15 mouse cellular contexts compared by ENCODE assay signal in the genomic region with DNA sequence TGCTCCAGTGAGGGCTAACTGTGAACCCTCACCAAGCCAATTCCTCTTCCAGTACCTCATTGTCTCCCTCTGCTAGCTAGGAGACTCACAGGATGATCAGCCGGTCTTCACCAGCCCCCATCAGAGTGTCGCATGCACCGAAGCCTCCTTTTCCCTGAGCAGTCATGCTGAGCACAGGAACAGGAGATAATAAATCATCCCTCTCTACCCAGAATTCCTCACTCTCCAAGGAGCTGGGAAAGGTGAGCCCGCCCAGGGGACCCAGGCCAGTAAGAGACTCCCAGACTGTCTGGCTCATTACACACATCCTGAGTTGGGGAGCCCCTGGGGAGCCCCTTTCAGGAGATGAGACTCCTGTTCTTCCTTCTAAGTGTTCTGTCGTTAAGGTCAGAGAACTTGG.
DNase-seq lines count a peak whose midpoint lies in the region; ATAC-seq and TF ChIP-seq lines count a peak whose summit lies in the region.
"Had no signal": no experiment of that assay in that cellular context is flagged by ENCODE, and none has a peak within 500 bp of the region (broad histone marks: within the 10 kb centered on the region; RNA-seq: fewer than 3 reads in every experiment).

No protein-coding gene starts in this region.

- intact Hi-C loops in left cerebral cortex, adult 2 months (cut with DNase I), result no loop called here
- intact Hi-C loops in heart, postnatal 25 days (cut with DNase I), result no loop called here

- H3K4me2 ChIP-seq in heart, embryonic 12.5 days, result no peak overlapping the region
- H3K4me2 ChIP-seq: heart, embryonic 15.5 days; intestine, embryonic 15.5 days had no signal

- DNase-seq in heart, adult 11 months, result peak; percentile 74
- DNase-seq in embryo, embryonic 11 days, result peak; percentile 34
- DNase-seq in kidney, adult 8-10 months, result peak; percentile 32 to 47
- no peak for DNase-seq in limb, embryonic 10.5 days (ENCODE audit: low spot score)
- DNase-seq in cerebellum, adult 18-20 months, result no peak
- DNase-seq in left cerebral cortex, adult 2 months (ENCODE audit: extremely low spot score in 1 of 2, low spot score in 2 of 2), result no peak
- DNase-seq in heart, postnatal 25 days (ENCODE audit: low spot score), result no peak
- DNase-seq: cerebellum, adult 9-11 months; forebrain, postnatal 0 days; thymus, adult 18-20 months had no signal

- no peaks in the 10 kb centered on the region for H3K27me3 ChIP-seq in heart, embryonic 12.5 days (replicated peaks)
- no peaks in the 10 kb centered on the region for H3K27me3 ChIP-seq in limb, embryonic 10.5 days (ENCODE audit: low read depth, poor library complexity, severe bottlenecking)
- H3K27me3 ChIP-seq: heart, embryonic 15.5 days; intestine, embryonic 15.5 days had no signal

- no peaks in the 10 kb centered on the region for H3K36me3 ChIP-seq in heart, embryonic 12.5 days
- H3K36me3 ChIP-seq in limb, embryonic 10.5 days, result no peaks in the 10 kb centered on the region
- H3K36me3 ChIP-seq: heart, embryonic 15.5 days; intestine, embryonic 15.5 days; midbrain, embryonic 10.5 days had no signal

- peaks cover 8% of the 10 kb centered on the region for H3K4me1 ChIP-seq in heart, embryonic 12.5 days (replicated peaks)
- H3K4me1 ChIP-seq in limb, embryonic 10.5 days, result peaks cover 30% of the 10 kb centered on the region
- H3K4me1 ChIP-seq: intestine, embryonic 15.5 days had no signal

- H3K27ac ChIP-seq in heart, embryonic 12.5 days (ENCODE audit: poor library complexity, severe bottlenecking), result no peak overlapping the region
- peak overlapping the region; percentile 56 for H3K27ac ChIP-seq in limb, embryonic 10.5 days
- H3K27ac ChIP-seq in left cerebral cortex, adult 2 months, result no peak overlapping the region
- H3K27ac ChIP-seq: heart, embryonic 15.5 days; intestine, embryonic 15.5 days; midbrain, embryonic 10.5 days had no signal

- no peak for TF ChIP-seq CTCF in left cerebral cortex, adult 2 months (IDR thresholded peaks at IDR 0.05)

- 63% methylated on average over 5 of the region's 5 CpGs for WGBS in heart, embryonic 12.5 days
- WGBS in limb, embryonic 10.5 days, result 42% methylated on average over 5 of the region's 5 CpGs

- no peaks in the 10 kb centered on the region for H3K9me3 ChIP-seq in heart, embryonic 12.5 days (replicated peaks)
- H3K9me3 ChIP-seq in limb, embryonic 10.5 days (replicated peaks), result no peaks in the 10 kb centered on the region
- H3K9me3 ChIP-seq: heart, embryonic 15.5 days; intestine, embryonic 15.5 days; midbrain, embryonic 10.5 days had no signal

- no peak for ATAC-seq in heart, embryonic 12.5 days (ENCODE audit: insufficient number of reproducible peaks, low FRiP score)
- ATAC-seq: forebrain, postnatal 0 days; intestine, embryonic 15.5 days; lung, postnatal 0 days had no signal

- H3K4me3 ChIP-seq in heart, embryonic 12.5 days, result no peak overlapping the region
- H3K4me3 ChIP-seq in limb, embryonic 10.5 days, result no peak overlapping the region
- H3K4me3 ChIP-seq in left cerebral cortex, adult 2 months, result no peak overlapping the region
- H3K4me3 ChIP-seq: heart, embryonic 15.5 days; intestine, embryonic 15.5 days; midbrain, embryonic 10.5 days had no signal

- H3K9ac ChIP-seq in heart, embryonic 12.5 days, result no peak overlapping the region
- H3K9ac ChIP-seq: forebrain, postnatal 0 days; heart, embryonic 15.5 days; intestine, embryonic 15.5 days had no signal

Comparison
In these comparisons a context has a peak if more than half of its experiments do, and no peak if none do; other contexts are left out.
1. DNase-seq: peak in heart, adult 11 months (single experiment), embryo, embryonic 11 days (single experiment) and kidney, adult 8-10 months (2 of 2); none in limb, embryonic 10.5 days (single experiment), cerebellum, adult 18-20 months (0 of 2), left cerebral cortex, adult 2 months (0 of 2) and heart, postnatal 25 days (single experiment).